Mouse (Mus musculus): ENCODE results near the gene Hspb1.
A peak's percentile ranks its signal among the peaks of the same experiment; 100 is the strongest.

The Hspb1 gene

GRCm38 (mm10) chr5:135884641-135885040 lies 3.1 kb upstream of the Hspb1 start:
- DNase-seq (ENCODE audit: low read depth, low spot score): peak; percentile 67

GRCm38 (mm10) chr5:135888405-135889215 lies 891 bp downstream of the Hspb1 start:
- DNase-seq (ENCODE audit: low read depth, low spot score): no peak

- no peak for DNase-seq (ENCODE audit: low read depth, low spot score)
Measured at GRCm38 (mm10) chr5:135890323-135890722, 2.6 kb downstream of the Hspb1 start.

GRCm38 (mm10) chr5:135890920-135891319 lies 3.2 kb downstream of the Hspb1 start:
- no peak for DNase-seq (ENCODE audit: low read depth, low spot score)

- no peak for DNase-seq (ENCODE audit: low read depth, low spot score)
Measured at GRCm38 (mm10) chr5:135892589-135893351, 5.1 kb downstream of the Hspb1 start.

GRCm38 (mm10) chr5:135894958-135895357 lies 7.2 kb downstream of the Hspb1 start:
- DNase-seq (ENCODE audit: low read depth, low spot score): no peak

GRCm38 (mm10) chr5:135898028-135898427 lies 10.3 kb downstream of the Hspb1 start:
- peak; percentile 78 for DNase-seq (ENCODE audit: low read depth, low spot score)

- no peak for DNase-seq (ENCODE audit: low read depth, low spot score)
Measured at GRCm38 (mm10) chr5:135898995-135899394, 11.3 kb downstream of the Hspb1 start.

GRCm38 (mm10) chr5:135899833-135900232 lies 12.1 kb downstream of the Hspb1 start:
- DNase-seq (ENCODE audit: low read depth, low spot score): no peak

- no peak for DNase-seq (ENCODE audit: low read depth, low spot score)
Measured at GRCm38 (mm10) chr5:135900701-135901100, 13.0 kb downstream of the Hspb1 start.

GRCm38 (mm10) chr5:135901354-135902095 lies 13.8 kb downstream of the Hspb1 start:
- no peak for DNase-seq (ENCODE audit: low read depth, low spot score)

- DNase-seq (ENCODE audit: low read depth, low spot score): no peak
Measured at GRCm38 (mm10) chr5:135903058-135903457, 15.3 kb downstream of the Hspb1 start.

GRCm38 (mm10) chr5:135903551-135904151 lies 15.9 kb downstream of the Hspb1 start:
- DNase-seq (ENCODE audit: low read depth, low spot score): peak; percentile 82

- DNase-seq (ENCODE audit: low read depth, low spot score): no peak
Measured at GRCm38 (mm10) chr5:135904259-135904658, 16.5 kb downstream of the Hspb1 start.

GRCm38 (mm10) chr5:135905320-135906225 lies 17.9 kb downstream of the Hspb1 start:
- DNase-seq (ENCODE audit: low read depth, low spot score): no peak

- DNase-seq (ENCODE audit: low read depth, low spot score): no peak
Measured at GRCm38 (mm10) chr5:135906846-135907245, 19.1 kb downstream of the Hspb1 start.

GRCm38 (mm10) chr5:135907256-135907655 lies 19.5 kb downstream of the Hspb1 start:
- DNase-seq (ENCODE audit: low read depth, low spot score): peak; percentile 61

- DNase-seq (ENCODE audit: low read depth, low spot score): no peak
Measured at GRCm38 (mm10) chr5:135908185-135908584, 20.5 kb downstream of the Hspb1 start.

GRCm38 (mm10) chr5:135908989-135909388 lies 21.3 kb downstream of the Hspb1 start:
- no peak for DNase-seq (ENCODE audit: low read depth, low spot score)

GRCm38 (mm10) chr5:135909646-135910045 lies 21.9 kb downstream of the Hspb1 start:
- DNase-seq (ENCODE audit: low read depth, low spot score): no peak

GRCm38 (mm10) chr5:135910813-135911212 lies 23.1 kb downstream of the Hspb1 start:
- DNase-seq (ENCODE audit: low read depth, low spot score): no peak

Measured in 3T3-L1 (cell line).